Mouse (Mus musculus): ENCODE results near the gene I0C0044D17Rik. TPM values are rescaled to one million over a fixed set of nuclear protein-coding genes. Genes with fewer than 3 reads are reported as not detected.
"Not testable (repeated sequence)": the region's sequence is repeated elsewhere in the genome, so short reads cannot be mapped to it uniquely, and the experiment has no call there.

I0C0044D17Rik gene
- not detected for total RNA-seq (2021)
- long read RNA-seq, experiment 1 = 0 reads
- long read RNA-seq, experiment 2 = 0 reads

DNA sequence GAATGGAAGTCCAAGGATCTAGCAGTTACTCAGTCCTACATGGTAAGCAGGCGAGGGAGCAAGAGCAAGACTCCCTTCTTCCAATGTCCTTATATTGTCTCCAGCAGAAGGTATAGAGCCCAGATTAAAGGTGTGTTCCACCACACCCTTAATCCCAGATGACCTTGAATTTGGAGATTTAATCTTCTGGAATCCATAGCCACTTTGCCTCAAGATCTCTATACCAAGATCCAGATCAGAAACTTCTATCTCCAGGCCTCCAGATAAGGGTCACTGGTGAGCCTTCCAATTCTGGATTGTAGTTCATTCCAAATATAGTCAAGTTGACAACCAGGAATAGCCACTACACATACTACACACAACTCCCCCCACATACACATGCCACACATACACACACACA, at the start of gene I0C0044D17Rik:
I0C0044D17Rik (minus strand) TSS at position 101 of the 400 bp plus-strand sequence.
- DNase-seq (ENCODE audit: low spot score in 2 of 2) = not testable (repeated sequence)

DNA sequence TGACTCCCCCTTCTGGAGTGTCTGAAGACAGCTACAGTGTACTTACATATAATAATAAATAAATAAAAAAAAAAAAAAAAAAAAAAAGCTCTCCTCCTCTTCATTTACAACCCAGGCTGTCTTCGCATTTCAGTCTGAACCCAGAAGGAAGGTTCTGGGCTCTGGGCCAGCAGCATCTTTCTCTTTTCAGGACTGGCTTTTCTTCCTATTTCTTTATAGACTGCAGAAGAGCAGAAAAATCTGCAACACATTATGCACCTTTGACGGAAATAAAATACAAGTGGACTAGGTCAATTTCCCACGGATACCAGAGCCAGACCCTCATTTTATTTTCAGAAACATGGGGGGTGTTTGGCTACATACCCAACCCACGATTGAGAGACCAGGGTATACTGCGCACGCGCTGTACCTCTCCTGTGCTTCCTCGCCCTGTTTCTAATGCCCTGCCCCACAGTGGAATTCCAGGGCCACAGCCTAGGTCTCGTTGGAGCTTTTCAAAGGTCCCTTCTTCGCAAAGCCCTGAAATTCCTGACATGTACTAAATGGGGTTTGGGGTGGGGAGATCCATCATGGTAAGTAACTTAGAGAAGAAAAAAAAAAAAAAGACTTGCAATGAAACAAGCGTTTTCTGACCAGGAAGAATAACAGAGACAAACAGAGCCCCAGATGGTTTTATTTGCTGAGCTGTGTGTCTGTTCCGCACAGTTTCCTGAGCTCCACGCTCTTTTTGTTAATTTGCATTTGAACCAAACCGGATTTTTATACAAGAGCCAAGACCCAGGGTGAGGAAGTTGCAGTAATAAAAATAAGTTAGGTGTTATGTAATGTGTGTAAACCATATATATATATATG, 42.0 kb upstream of the I0C0044D17Rik start:
- DNase-seq (ENCODE audit: low spot score in 2 of 2) = no peak

GRCm38 (mm10) chr4:98864546-98864945, 40.9 kb upstream of the I0C0044D17Rik start:
- no peak for DNase-seq (ENCODE audit: low spot score in 2 of 2)

- DNase-seq (ENCODE audit: low spot score in 2 of 2) = no peak
These were observed 40.5 kb upstream of the I0C0044D17Rik start for GRCm38 (mm10) chr4:98864094-98864493.

- no peak for DNase-seq (ENCODE audit: low spot score in 2 of 2)
These were observed 39.8 kb upstream of the I0C0044D17Rik start for GRCm38 (mm10) chr4:98863451-98863850.

- DNase-seq (ENCODE audit: low spot score in 2 of 2) = no peak
These were observed 34.7 kb upstream of the I0C0044D17Rik start for GRCm38 (mm10) chr4:98858151-98858855.

DNA sequence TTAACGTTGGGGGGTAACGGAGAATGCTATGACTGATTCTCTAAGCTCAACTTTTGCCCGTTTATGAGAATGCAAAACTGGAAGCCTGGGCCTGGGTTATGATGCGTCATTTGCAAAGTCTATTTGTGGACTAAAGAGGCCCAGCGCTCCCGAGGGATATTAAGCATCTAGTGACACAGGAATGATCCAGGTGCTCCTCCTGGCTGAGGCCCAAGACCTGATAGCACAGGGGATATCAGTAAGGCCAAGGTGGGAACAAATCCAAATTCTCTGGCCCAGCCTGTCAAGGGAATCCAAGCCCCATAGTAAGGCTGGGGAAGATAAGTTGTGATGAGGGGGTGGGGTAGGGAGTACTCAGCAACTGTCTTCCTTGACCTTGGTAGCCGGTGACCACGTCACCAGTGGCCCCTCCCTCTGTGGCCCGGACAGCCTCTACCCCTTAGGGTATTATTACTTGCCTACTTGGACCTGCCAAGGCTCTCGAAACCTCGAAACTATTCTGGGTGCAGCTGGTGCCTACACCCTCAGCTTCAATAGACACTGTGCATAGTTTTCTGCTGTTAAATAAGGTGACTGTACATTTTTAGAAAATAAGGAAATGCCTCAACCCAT, 33.5 kb upstream of the I0C0044D17Rik start:
- no peak for DNase-seq (ENCODE audit: low spot score in 2 of 2)

GRCm38 (mm10) chr4:98853926-98854325, 30.3 kb upstream of the I0C0044D17Rik start:
- DNase-seq (ENCODE audit: low spot score in 2 of 2) = no peak

GRCm38 (mm10) chr4:98850485-98850884, 26.8 kb upstream of the I0C0044D17Rik start:
- DNase-seq (ENCODE audit: low spot score in 2 of 2) = not testable (repeated sequence)

DNA sequence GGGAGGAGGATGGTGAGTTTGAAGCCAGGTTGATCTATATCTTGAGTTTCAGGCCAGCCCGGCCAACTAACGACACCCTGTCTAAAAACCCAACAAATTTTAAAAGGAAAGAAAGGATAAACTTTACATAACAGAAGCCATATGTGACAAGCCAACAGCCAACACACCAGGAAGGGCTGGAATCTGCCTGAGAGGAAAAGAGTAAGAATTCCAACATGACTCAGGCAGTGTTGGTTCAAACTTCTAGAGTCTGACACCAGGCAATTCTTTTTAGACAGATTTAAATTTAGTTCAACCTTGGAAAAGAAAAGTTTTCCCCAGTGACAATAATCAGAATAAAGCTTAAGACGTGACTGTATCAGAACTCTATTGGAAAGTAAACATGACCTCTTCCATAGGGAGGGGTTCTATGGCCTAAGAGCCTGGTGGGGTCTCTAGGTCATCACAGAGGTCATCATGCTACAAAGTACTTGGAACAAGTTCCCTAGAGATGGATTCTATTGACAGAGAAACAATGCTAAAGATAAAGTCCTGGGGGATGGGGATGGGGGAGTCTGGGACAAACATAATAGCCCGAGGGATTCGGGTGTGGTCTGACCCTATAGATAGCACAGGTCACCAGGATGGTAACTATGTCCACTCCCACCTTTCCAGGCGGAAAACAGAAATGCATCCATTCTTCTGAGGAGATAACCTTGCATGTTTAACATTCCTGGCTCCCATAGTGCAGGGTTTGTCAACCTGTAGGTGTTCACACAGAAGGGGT, 23.7 kb upstream of the I0C0044D17Rik start:
- DNase-seq (ENCODE audit: low spot score in 2 of 2) = no peak

DNA sequence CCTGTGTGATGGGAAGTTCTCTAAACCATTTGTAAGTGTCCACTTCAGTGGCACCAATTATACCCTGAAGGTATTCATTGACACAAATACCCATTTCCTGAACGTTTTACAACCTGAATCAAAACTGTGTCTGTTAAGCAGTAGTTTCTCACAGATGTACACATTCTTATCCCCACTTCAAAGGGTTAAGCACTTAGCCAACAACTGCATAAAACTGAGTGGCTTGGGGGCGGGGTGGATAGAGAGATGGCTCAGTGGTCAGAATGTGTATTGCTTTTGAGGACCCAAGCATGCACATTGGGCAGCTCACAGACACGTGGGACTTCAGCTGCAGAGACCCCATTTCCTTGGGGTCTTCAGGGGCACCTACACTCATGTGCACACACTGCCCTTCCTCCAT, 22.8 kb upstream of the I0C0044D17Rik start:
- DNase-seq (ENCODE audit: low spot score in 2 of 2) = no peak

GRCm38 (mm10) chr4:98845687-98846125, 22.1 kb upstream of the I0C0044D17Rik start:
- DNase-seq (ENCODE audit: low spot score in 2 of 2) = no peak

DNA sequence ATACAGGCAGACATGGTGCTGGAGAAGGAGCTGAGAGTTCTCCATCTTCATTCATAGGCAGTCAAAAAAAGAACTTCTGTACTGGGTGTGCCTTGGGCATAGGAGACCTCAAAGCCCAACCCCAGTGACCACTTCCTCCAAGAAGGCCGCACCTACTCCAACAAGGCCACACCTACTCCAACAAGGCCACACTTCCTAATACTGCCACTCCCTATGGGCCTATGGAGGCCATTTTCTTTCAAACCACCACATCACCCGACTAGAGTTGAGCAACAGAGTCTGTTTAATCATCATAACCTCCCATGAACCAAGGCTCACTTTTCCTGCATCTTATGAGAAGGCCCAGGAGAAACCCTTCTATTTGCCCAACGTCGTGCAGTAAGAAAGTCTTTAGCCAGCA, 21.6 kb upstream of the I0C0044D17Rik start:
- no peak for DNase-seq (ENCODE audit: low spot score in 2 of 2)

DNA sequence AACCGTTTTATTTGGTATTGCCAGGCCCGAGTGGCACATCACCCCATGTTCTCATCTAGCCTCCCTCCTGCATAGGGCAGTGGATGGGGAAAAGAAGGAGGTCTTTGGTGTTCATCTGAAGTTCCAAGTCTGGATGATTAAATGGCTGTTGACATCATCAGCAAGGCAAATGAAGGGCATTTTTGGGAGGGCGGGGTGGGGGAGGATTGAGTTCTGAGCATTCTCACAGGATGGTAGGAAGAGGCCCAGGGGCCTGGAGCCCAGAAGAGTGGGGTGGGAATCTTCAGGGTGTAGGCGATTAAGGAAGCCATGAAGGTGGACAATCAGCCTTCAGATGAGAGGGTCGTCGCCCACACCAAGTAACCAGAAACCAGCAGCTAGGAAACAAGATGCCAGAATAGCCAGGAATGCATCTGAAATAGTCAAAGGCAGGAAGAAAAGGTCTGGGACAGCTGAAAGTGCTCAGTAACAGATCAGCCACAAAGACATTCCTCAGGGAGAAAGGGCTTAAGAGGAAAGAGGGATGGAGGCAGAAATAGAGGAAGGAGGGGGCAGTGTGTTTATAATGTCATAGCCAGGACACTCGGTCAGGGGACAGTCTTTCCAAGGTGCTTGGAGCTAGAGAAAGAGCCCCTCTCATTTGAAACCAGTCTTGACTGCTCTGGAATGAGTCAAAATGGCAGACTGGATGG, 20.4 kb upstream of the I0C0044D17Rik start:
- no peak for DNase-seq (ENCODE audit: low spot score in 2 of 2)

GRCm38 (mm10) chr4:98841251-98841650, 17.6 kb upstream of the I0C0044D17Rik start:
- not testable (repeated sequence) for DNase-seq (ENCODE audit: low spot score in 2 of 2)

DNA sequence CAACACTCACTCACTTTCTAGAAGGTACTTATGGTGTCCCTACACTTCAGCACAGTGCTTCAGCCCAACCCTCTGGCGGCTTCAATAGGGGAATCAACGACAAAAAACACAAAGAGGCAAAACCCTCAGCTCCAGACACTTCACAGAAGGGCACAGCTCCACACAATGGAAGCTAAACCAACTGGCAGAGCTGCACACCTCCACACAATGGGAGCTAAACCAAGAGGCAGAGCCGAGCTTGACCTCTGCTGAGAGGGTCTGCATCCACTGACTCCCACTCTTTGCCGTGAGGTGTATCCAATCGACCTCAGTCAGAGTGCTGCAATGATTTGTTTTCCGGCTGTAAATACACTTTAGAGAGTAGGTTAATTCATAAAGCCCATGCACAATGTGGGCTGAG, 16.9 kb upstream of the I0C0044D17Rik start:
- DNase-seq (ENCODE audit: low spot score in 2 of 2) = no peak

GRCm38 (mm10) chr4:98838913-98839312, 15.3 kb upstream of the I0C0044D17Rik start:
- no peak for DNase-seq (ENCODE audit: low spot score in 2 of 2)

GRCm38 (mm10) chr4:98837715-98838505, 14.3 kb upstream of the I0C0044D17Rik start:
- no peak for DNase-seq (ENCODE audit: low spot score in 2 of 2)

DNA sequence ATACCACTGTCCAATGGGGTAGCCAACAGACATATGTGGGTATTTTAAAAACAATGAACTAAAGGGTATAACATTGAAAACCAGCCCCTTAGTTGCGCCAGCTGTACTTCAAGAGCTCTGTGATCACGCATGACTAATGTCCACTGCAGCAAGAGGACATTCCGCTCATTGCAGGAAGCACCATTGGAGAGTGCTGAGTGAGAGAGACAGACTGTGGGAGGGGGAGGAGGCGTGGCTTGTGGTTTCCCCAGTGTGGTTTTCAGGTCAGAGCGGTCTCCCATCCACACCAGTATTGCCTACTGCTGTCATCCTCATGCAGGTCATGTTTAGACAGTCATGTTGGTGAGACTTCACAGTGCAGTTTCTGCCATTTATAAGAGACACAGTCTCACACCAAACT, 12.9 kb upstream of the I0C0044D17Rik start:
- no peak for DNase-seq (ENCODE audit: low spot score in 2 of 2)

DNA sequence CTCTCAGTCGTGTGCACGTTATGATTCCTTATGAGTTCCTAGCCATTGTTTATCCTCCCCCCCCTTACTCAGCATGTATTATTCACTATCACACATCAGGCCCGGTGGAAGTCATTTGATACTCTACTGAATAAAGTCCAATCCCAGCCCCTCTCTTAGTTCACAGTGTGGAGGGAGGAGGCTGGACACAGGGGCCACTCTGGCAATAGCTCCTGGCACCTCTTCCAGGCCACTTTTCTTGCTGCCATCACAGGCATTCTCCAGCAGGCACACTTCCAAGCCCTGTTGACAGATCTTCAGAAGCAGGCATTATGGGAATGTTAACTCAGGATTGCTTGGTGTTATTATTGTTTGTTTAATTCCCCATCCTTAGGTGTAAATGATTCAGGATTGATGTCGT, 11.1 kb upstream of the I0C0044D17Rik start:
- DNase-seq (ENCODE audit: low spot score in 2 of 2) = no peak
